Mouse (Mus musculus): ENCODE measurements around the gene Thbs4. TPM values are rescaled to one million over a fixed set of nuclear protein-coding genes. Genes with fewer than 3 reads are reported as not detected.
A peak's percentile ranks its signal among the peaks of the same experiment; 100 is the strongest.

The Thbs4 gene
- total RNA-seq, 1 experiment: 0.76 TPM

DNA sequence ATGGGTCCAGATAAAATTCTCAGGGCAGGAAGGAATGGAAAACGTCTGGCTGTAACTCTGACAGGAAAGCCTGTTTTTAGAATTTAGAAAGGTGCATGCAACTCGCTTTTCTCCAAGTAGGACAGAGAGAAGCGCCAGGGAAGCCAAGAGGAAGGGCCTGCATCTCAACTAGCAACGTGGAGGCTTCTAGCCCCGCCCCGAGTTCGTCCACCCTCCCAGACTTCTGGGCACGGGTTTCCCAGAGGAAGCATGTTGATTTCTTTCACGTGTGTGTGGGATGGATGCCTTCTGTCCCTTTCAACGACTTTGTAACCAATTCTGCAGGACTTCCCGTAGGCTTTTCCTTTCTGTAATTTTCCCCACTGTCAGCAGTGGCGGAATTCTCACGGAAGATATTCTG lies 64.8 kb downstream of the Thbs4 start:
- in situ Hi-C loops (cut with MboI; ENCODE audit: low sequenced_read_pairs in 2 of 2, unreplicated experiment in 2 of 2): loop anchor here (25.0 kb wide), 2 partner anchors 143 to 818 kb away; partner anchors contain the start of gene Spz1 (in 1 of the 2)
- Histone ChIP-seq H3K4me3 (ENCODE audit: insufficient read depth in 1 of 2, low read depth in 1 of 2, low read length in 2 of 2, poor library complexity in 1 of 2, severe bottlenecking in 1 of 2) (no peak overlapping the region), H3K9me3 (ENCODE audit: control insufficient read depth, insufficient read depth, low read depth, low read length) (no peaks in the 10 kb centered on the region), H3K27ac (ENCODE audit: insufficient read depth, low read depth, low read length, poor library complexity, severe bottlenecking) (no peak overlapping the region), H3K9ac (ENCODE audit: insufficient read depth, low read depth, low read length, poor library complexity, severe bottlenecking) (no peak overlapping the region), H3K4me1 (ENCODE audit: control insufficient read depth in 2 of 2, insufficient read depth in 2 of 2, low read length in 2 of 2, poor library complexity in 1 of 2) (no peaks in the 10 kb centered on the region), H3K36me3 (ENCODE audit: control insufficient read depth, insufficient read depth, low read length, poor library complexity, severe bottlenecking) (no peaks in the 10 kb centered on the region)
- DNase-seq (ENCODE audit: low read depth, low spot score): no peak
- no peak for TF ChIP-seq CHD2 (IDR thresholded peaks at IDR 0.05; ENCODE audit: low read depth, low read length)
- TF ChIP-seq ZC3H11A (IDR thresholded peaks at IDR 0.05; ENCODE audit: borderline replicate concordance, low read depth, low read length): no peak
- TF ChIP-seq ZNF384 (IDR thresholded peaks at IDR 0.05; ENCODE audit: low read depth, low read length): no peak
- TF ChIP-seq HCFC1 (IDR thresholded peaks at IDR 0.05; ENCODE audit: borderline replicate concordance, insufficient read depth, low read length): no peak
- no peak for TF ChIP-seq MAFK (IDR thresholded peaks at IDR 0.05; ENCODE audit: insufficient read depth, low read depth, low read length)

DNA sequence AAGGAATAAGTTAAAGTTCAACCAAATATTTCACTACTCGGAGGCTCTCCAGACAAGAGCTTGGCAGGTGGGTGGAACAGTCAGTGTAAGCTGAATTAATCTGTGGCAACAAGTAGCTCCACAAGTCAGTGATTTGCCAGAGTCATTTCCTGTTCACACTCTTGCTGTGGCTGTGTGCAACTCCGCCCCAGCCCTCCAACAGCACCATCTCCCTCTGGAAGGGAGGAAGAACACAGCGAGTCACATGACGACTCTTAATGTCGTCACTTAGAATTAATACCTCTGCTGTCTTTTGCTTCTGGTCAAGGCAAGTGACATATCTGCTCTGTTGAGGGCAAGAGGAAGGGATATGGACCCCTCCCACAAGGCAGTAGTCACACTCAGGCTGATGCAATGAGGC lies 72.2 kb downstream of the Thbs4 start:
- Histone ChIP-seq H3K36me3 (ENCODE audit: control insufficient read depth, insufficient read depth, low read length, poor library complexity, severe bottlenecking) (no peaks in the 10 kb centered on the region), H3K27ac (ENCODE audit: insufficient read depth, low read depth, low read length, poor library complexity, severe bottlenecking) (no peak overlapping the region), H3K4me3 (ENCODE audit: insufficient read depth in 1 of 2, low read depth in 1 of 2, low read length in 2 of 2, poor library complexity in 1 of 2, severe bottlenecking in 1 of 2) (no peak overlapping the region), H3K9ac (ENCODE audit: insufficient read depth, low read depth, low read length, poor library complexity, severe bottlenecking) (no peak overlapping the region), H3K9me3 (ENCODE audit: control insufficient read depth, insufficient read depth, low read depth, low read length) (no peaks in the 10 kb centered on the region), H3K4me1 (ENCODE audit: control insufficient read depth in 2 of 2, insufficient read depth in 2 of 2, low read length in 2 of 2, poor library complexity in 1 of 2) (no peaks in the 10 kb centered on the region; a peak in 1 of 4 replicates)
- in situ Hi-C loops (cut with MboI; ENCODE audit: low sequenced_read_pairs in 2 of 2, unreplicated experiment in 2 of 2): no loop called here
- TF ChIP-seq ZC3H11A (IDR thresholded peaks at IDR 0.05; ENCODE audit: borderline replicate concordance, low read depth, low read length) (no peak), HCFC1 (IDR thresholded peaks at IDR 0.05; ENCODE audit: borderline replicate concordance, insufficient read depth, low read length) (no peak), ZNF384 (IDR thresholded peaks at IDR 0.05; ENCODE audit: low read depth, low read length) (no peak), CHD2 (IDR thresholded peaks at IDR 0.05; ENCODE audit: low read depth, low read length) (no peak), MAFK (IDR thresholded peaks at IDR 0.05; ENCODE audit: insufficient read depth, low read depth, low read length) (no peak)
- DNase-seq (ENCODE audit: low read depth, low spot score): no peak

GRCm38 (mm10) chr13:92721006-92721405 lies 73.6 kb downstream of the Thbs4 start:
- H3K27ac ChIP-seq (ENCODE audit: insufficient read depth, low read depth, low read length, poor library complexity, severe bottlenecking): no peak overlapping the region
- H3K4me1 ChIP-seq (ENCODE audit: control insufficient read depth in 2 of 2, insufficient read depth in 2 of 2, low read length in 2 of 2, poor library complexity in 1 of 2): no peaks in the 10 kb centered on the region; a peak in 1 of 4 replicates
- DNase-seq (ENCODE audit: low read depth, low spot score): no peak
- H3K9ac ChIP-seq (ENCODE audit: insufficient read depth, low read depth, low read length, poor library complexity, severe bottlenecking): no peak overlapping the region
- in situ Hi-C loops (cut with MboI; ENCODE audit: low sequenced_read_pairs in 2 of 2, unreplicated experiment in 2 of 2): no loop called here
- H3K4me3 ChIP-seq (ENCODE audit: insufficient read depth in 1 of 2, low read depth in 1 of 2, low read length in 2 of 2, poor library complexity in 1 of 2, severe bottlenecking in 1 of 2): no peak overlapping the region
- no peaks in the 10 kb centered on the region for H3K36me3 ChIP-seq (ENCODE audit: control insufficient read depth, insufficient read depth, low read length, poor library complexity, severe bottlenecking)
- no peak for TF ChIP-seq ZNF384 (IDR thresholded peaks at IDR 0.05; ENCODE audit: low read depth, low read length)
- TF ChIP-seq HCFC1 (IDR thresholded peaks at IDR 0.05; ENCODE audit: borderline replicate concordance, insufficient read depth, low read length): no peak
- H3K9me3 ChIP-seq (ENCODE audit: control insufficient read depth, insufficient read depth, low read depth, low read length): no peaks in the 10 kb centered on the region

GRCm38 (mm10) chr13:92717851-92718665 lies 76.6 kb downstream of the Thbs4 start:
- H3K4me3 ChIP-seq (ENCODE audit: insufficient read depth in 1 of 2, low read depth in 1 of 2, low read length in 2 of 2, poor library complexity in 1 of 2, severe bottlenecking in 1 of 2): no peak overlapping the region
- DNase-seq (ENCODE audit: low read depth, low spot score): no peak
- no peak overlapping the region for H3K9ac ChIP-seq (ENCODE audit: insufficient read depth, low read depth, low read length, poor library complexity, severe bottlenecking)
- TF ChIP-seq CHD2 (IDR thresholded peaks at IDR 0.05; ENCODE audit: low read depth, low read length) (no peak), MAFK (IDR thresholded peaks at IDR 0.05; ENCODE audit: insufficient read depth, low read depth, low read length) (peak; percentile 97)
- no peaks in the 10 kb centered on the region for H3K36me3 ChIP-seq (ENCODE audit: control insufficient read depth, insufficient read depth, low read length, poor library complexity, severe bottlenecking)
- no peak overlapping the region for H3K27ac ChIP-seq (ENCODE audit: insufficient read depth, low read depth, low read length, poor library complexity, severe bottlenecking)
- H3K9me3 ChIP-seq (ENCODE audit: control insufficient read depth, insufficient read depth, low read depth, low read length): no peaks in the 10 kb centered on the region
- H3K4me1 ChIP-seq (ENCODE audit: control insufficient read depth in 2 of 2, insufficient read depth in 2 of 2, low read length in 2 of 2, poor library complexity in 1 of 2): no peaks in the 10 kb centered on the region
- in situ Hi-C loops (cut with MboI; ENCODE audit: low sequenced_read_pairs in 2 of 2, unreplicated experiment in 2 of 2): no loop called here

GRCm38 (mm10) chr13:92712619-92713018 lies 82.0 kb downstream of the Thbs4 start:
- DNase-seq (ENCODE audit: low read depth, low spot score): no peak
- Histone ChIP-seq H3K9ac (ENCODE audit: insufficient read depth, low read depth, low read length, poor library complexity, severe bottlenecking) (no peak overlapping the region), H3K36me3 (ENCODE audit: control insufficient read depth, insufficient read depth, low read length, poor library complexity, severe bottlenecking) (peaks cover 6% of the 10 kb centered on the region; the same call in 1 of the 2 replicates), H3K4me1 (ENCODE audit: control insufficient read depth in 2 of 2, insufficient read depth in 2 of 2, low read length in 2 of 2, poor library complexity in 1 of 2) (peaks cover 2 to 12% of the 10 kb centered on the region in 2 experiments; a peak in 1 of 4 replicates), H3K9me3 (ENCODE audit: control insufficient read depth, insufficient read depth, low read depth, low read length) (no peaks in the 10 kb centered on the region), H3K27ac (ENCODE audit: insufficient read depth, low read depth, low read length, poor library complexity, severe bottlenecking) (no peak overlapping the region), H3K4me3 (ENCODE audit: insufficient read depth in 1 of 2, low read depth in 1 of 2, low read length in 2 of 2, poor library complexity in 1 of 2, severe bottlenecking in 1 of 2) (no peak overlapping the region)
- TF ChIP-seq CHD2 (IDR thresholded peaks at IDR 0.05; ENCODE audit: low read depth, low read length): no peak
- TF ChIP-seq MAFK (IDR thresholded peaks at IDR 0.05; ENCODE audit: insufficient read depth, low read depth, low read length): no peak
- TF ChIP-seq ZNF384 (IDR thresholded peaks at IDR 0.05; ENCODE audit: low read depth, low read length): no peak
- TF ChIP-seq HCFC1 (IDR thresholded peaks at IDR 0.05; ENCODE audit: borderline replicate concordance, insufficient read depth, low read length): no peak
- TF ChIP-seq ZC3H11A (IDR thresholded peaks at IDR 0.05; ENCODE audit: borderline replicate concordance, low read depth, low read length): no peak
- in situ Hi-C loops (cut with MboI; ENCODE audit: low sequenced_read_pairs in 2 of 2, unreplicated experiment in 2 of 2): no loop called here
